ENCODE assay signal across 9 mouse cellular contexts in genomic region chr5:111554551-111555311, GRCm38 (mm10).
DNase-seq lines count a peak whose midpoint lies in the region; ATAC-seq and TF ChIP-seq lines count a peak whose summit lies in the region.
"Had no signal": no experiment of that assay in that cellular context is flagged by ENCODE, and none has a peak within 500 bp of the region (broad histone marks: within the 10 kb centered on the region; RNA-seq: fewer than 3 reads in every experiment).

No protein-coding gene starts in this region.

- no peak overlapping the region for H3K4me2 ChIP-seq in kidney, embryonic 14.5 days (replicated peaks; ENCODE audit: low read depth, low read length)
- 0 out of 2 replicates have a peak overlapping the region, but pooled peaks have one; percentile 17 for H3K4me2 ChIP-seq in embryonic facial prominence, embryonic 12.5 days (replicated peaks)
- no peak overlapping the region for H3K4me2 ChIP-seq in intestine, embryonic 16.5 days (ENCODE audit: low read depth, low read length)

- H3K9me3 ChIP-seq in kidney, embryonic 14.5 days (ENCODE audit: control insufficient read depth, low read length): no peaks in the 10 kb centered on the region
- H3K9me3 ChIP-seq in embryonic facial prominence, embryonic 12.5 days: no peaks in the 10 kb centered on the region
- no peaks in the 10 kb centered on the region for H3K9me3 ChIP-seq in intestine, embryonic 16.5 days (ENCODE audit: control insufficient read depth, low read length)

- no peak overlapping the region for H3K9ac ChIP-seq in kidney, embryonic 14.5 days (ENCODE audit: low read depth, low read length)
- peak overlapping the region; percentile 34; the same call in 1 of the 2 replicates for H3K9ac ChIP-seq in embryonic facial prominence, embryonic 12.5 days
- peak overlapping the region; percentile 34; the same call in 1 of the 2 replicates for H3K9ac ChIP-seq in intestine, embryonic 16.5 days (ENCODE audit: low read depth, low read length)

- H3K27ac ChIP-seq in kidney, embryonic 14.5 days (ENCODE audit: low read depth, low read length): peak overlapping the region; percentile 48; the same call in 1 of the 2 replicates
- no peak overlapping the region for H3K27ac ChIP-seq in kidney, adult 2 months (ENCODE audit: insufficient read depth, low read depth, low read length)
- peak overlapping the region; percentile 94 for H3K27ac ChIP-seq in embryonic facial prominence, embryonic 12.5 days
- H3K27ac ChIP-seq in intestine, embryonic 16.5 days (ENCODE audit: low read length): no peak overlapping the region

- peaks cover 14% of the 10 kb centered on the region for H3K27me3 ChIP-seq in kidney, embryonic 14.5 days (ENCODE audit: control insufficient read depth, insufficient read depth, low read length)
- no peaks in the 10 kb centered on the region for H3K27me3 ChIP-seq in kidney, adult 2 months (replicated peaks; ENCODE audit: control insufficient read depth, insufficient read depth, low read length)
- H3K27me3 ChIP-seq in embryonic facial prominence, embryonic 12.5 days: no peaks in the 10 kb centered on the region
- no peaks in the 10 kb centered on the region for H3K27me3 ChIP-seq in intestine, embryonic 16.5 days (replicated peaks; ENCODE audit: control insufficient read depth, insufficient read depth, low read length)

- TF ChIP-seq CTCF in kidney, adult 2 months (conservative IDR thresholded peaks at IDR 0.05; ENCODE audit: insufficient read depth, insufficient read length, low read depth, low read length): no peak

- H3K36me3 ChIP-seq in kidney, embryonic 14.5 days (ENCODE audit: control insufficient read depth, insufficient read depth, low read length): no peaks in the 10 kb centered on the region
- no peaks in the 10 kb centered on the region for H3K36me3 ChIP-seq in kidney, adult 2 months (ENCODE audit: control insufficient read depth, insufficient read depth, low read length)
- H3K36me3 ChIP-seq in embryonic facial prominence, embryonic 12.5 days: no peaks in the 10 kb centered on the region
- no peaks in the 10 kb centered on the region for H3K36me3 ChIP-seq in intestine, embryonic 16.5 days (ENCODE audit: control insufficient read depth, insufficient read depth, low read length)

- TF ChIP-seq POLR2A in kidney, adult 2 months (IDR thresholded peaks at IDR 0.05; ENCODE audit: low read depth, low read length): no peak

- 18% methylated on average over 24 of the region's 24 CpGs for WGBS in kidney, embryonic 14.5 days
- WGBS in kidney, adult 2 months: 34% methylated on average over 24 of the region's 24 CpGs
- WGBS in embryonic facial prominence, embryonic 12.5 days: 9% methylated on average over 24 of the region's 24 CpGs
- WGBS in intestine, embryonic 16.5 days: 26% methylated on average over 24 of the region's 24 CpGs

- DNase-seq in kidney, adult 2 months: no peak
- peak; percentile 84 for DNase-seq in retina, embryonic 14.5 days (ENCODE audit: low spot score)
- DNase-seq in adipocyte (ENCODE audit: low spot score): no peak
- DNase-seq in layer of hippocampus, adult 18-20 months (ENCODE audit: low spot score in 2 of 2): no peak
- no peak for DNase-seq in layer of hippocampus, postnatal 10 days (ENCODE audit: low spot score in 2 of 2)
- DNase-seq: lung, adult 2 months had no signal

- H3K4me1 ChIP-seq in kidney, embryonic 14.5 days (ENCODE audit: control insufficient read depth, insufficient read depth, low read length): peaks cover 22% of the 10 kb centered on the region
- no peaks in the 10 kb centered on the region for H3K4me1 ChIP-seq in kidney, adult 2 months (ENCODE audit: control insufficient read depth, insufficient read depth, low read length)
- peaks cover 36% of the 10 kb centered on the region for H3K4me1 ChIP-seq in embryonic facial prominence, embryonic 12.5 days
- H3K4me1 ChIP-seq in intestine, embryonic 16.5 days (ENCODE audit: control insufficient read depth, insufficient read depth, low read length): peaks cover 14% of the 10 kb centered on the region

- ATAC-seq in kidney, embryonic 14.5 days (ENCODE audit: low FRiP score, low TSS enrichment): peak; percentile 63; the same call in 1 of the 2 replicates
- peak; percentile 89 for ATAC-seq in embryonic facial prominence, embryonic 12.5 days (ENCODE audit: insufficient number of reproducible peaks, insufficient read depth, low FRiP score, low TSS enrichment)
- ATAC-seq in intestine, embryonic 16.5 days: 0 out of 2 replicates have a peak, but pooled peaks have one; percentile 16

- no peak overlapping the region for H3K4me3 ChIP-seq in kidney, embryonic 14.5 days (ENCODE audit: low read length)
- no peak overlapping the region for H3K4me3 ChIP-seq in kidney, adult 2 months (ENCODE audit: insufficient read depth, low read depth, low read length)
- H3K4me3 ChIP-seq in embryonic facial prominence, embryonic 12.5 days: no peak overlapping the region
- H3K4me3 ChIP-seq in intestine, embryonic 16.5 days (ENCODE audit: low read length): no peak overlapping the region

Comparison
In these comparisons a context has a peak if more than half of its experiments do, and no peak if none do; other contexts are left out.
1. H3K27ac ChIP-seq: peak in kidney, embryonic 14.5 days (single experiment) and embryonic facial prominence, embryonic 12.5 days (single experiment); none in kidney, adult 2 months (single experiment) and intestine, embryonic 16.5 days (single experiment).
2. ATAC-seq: peak in every context shown above with its lines; median percentile 89 in embryonic facial prominence, embryonic 12.5 days; 63 in kidney, embryonic 14.5 days; 16 in intestine, embryonic 16.5 days.